Mouse (Mus musculus): Measurements from ENCODE around the gene Olfr1271. TPM values are rescaled to one million over a fixed set of nuclear protein-coding genes. Genes with fewer than 3 reads are reported as not detected.

Olfr1271 gene
- polyA plus RNA-seq (2017; shearing (Covaris generic)), result 0.05 TPM

GRCm38 (mm10) chr2:90270932-90271331, at the start of gene Olfr1271:
Gene Olfr1271 (minus strand): TSS chr2:90271032.

DNA sequence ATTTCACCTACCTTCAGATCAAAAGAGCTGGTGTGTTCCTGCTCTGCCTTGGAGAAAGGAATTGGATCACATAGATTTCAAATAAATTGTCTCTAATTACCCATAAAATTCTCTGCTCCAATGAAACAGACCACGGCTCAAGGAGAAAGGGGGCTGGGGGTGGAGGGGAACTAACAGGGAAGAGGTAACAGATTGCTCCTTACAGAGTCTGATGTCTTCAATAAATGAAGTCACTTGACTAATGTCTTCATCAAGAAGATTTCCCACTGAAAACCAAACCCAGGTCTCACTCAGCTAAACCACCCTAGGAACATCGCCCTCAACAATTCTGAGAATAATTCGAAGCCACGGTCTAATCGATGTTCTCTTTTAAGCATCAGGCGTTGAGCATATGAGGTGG, 21.9 kb upstream of the Olfr1271 start, which contains the start of gene Olfr1272:
TSS of gene Olfr1272 (minus strand) at position 101 of the 400 bp plus-strand sequence.

GRCm38 (mm10) chr2:90257492-90257891, 13.3 kb downstream of the Olfr1271 start, which contains the start of gene Olfr142:
Gene Olfr142 (minus strand): TSS chr2:90257592.

GRCm38 (mm10) chr2:90224393-90224792, 46.4 kb downstream of the Olfr1271 start, which contains the start of gene Olfr1506:
Gene Olfr1506 (minus strand): TSS chr2:90224493.

Other genes with a start within 250 kb of the Olfr1271 start
- not detected for gene Olfr1264, start 245.5 kb downstream of the Olfr1271 start, polyA plus RNA-seq (2017; shearing (Covaris generic))
- gene Olfr1265, start 235.7 kb downstream of the Olfr1271 start, polyA plus RNA-seq (2017; shearing (Covaris generic)), result not detected
- not detected for gene Olfr140, start 207.4 kb downstream of the Olfr1271 start, polyA plus RNA-seq (2017; shearing (Covaris generic))
- not detected for gene Olfr1269, start 149.6 kb downstream of the Olfr1271 start, polyA plus RNA-seq (2017; shearing (Covaris generic))
- not detected for gene Olfr32, start 128.7 kb downstream of the Olfr1271 start, polyA plus RNA-seq (2017; shearing (Covaris generic))
- not detected for gene Olfr1270, start 117.9 kb downstream of the Olfr1271 start, polyA plus RNA-seq (2017; shearing (Covaris generic))
- not detected for gene Olfr1506, start 46.5 kb downstream of the Olfr1271 start, polyA plus RNA-seq (2017; shearing (Covaris generic))
- not detected for gene Olfr142, start 13.4 kb downstream of the Olfr1271 start, polyA plus RNA-seq (2017; shearing (Covaris generic))
- gene Olfr1272, start 21.8 kb upstream of the Olfr1271 start, polyA plus RNA-seq (2017; shearing (Covaris generic)), result not detected
- not detected for gene Gm13769, start 51.2 kb upstream of the Olfr1271 start, polyA plus RNA-seq (2017; shearing (Covaris generic))
- not detected for gene Olfr1274-ps, start 127.7 kb upstream of the Olfr1271 start, polyA plus RNA-seq (2017; shearing (Covaris generic))

Measured in inflammation-experienced regulatory T-cells, adult 16 weeks (primary cell).